Mouse (Mus musculus): ENCODE measurements around the gene Ebf1.

The Ebf1 gene

GRCm38 (mm10) chr11:45026012-45026411, 408.9 kb downstream of the Ebf1 start:
- no peak for DNase-seq (ENCODE audit: low spot score)

- no peak for DNase-seq (ENCODE audit: low spot score)
Observed at GRCm38 (mm10) chr11:45026674-45027073, 409.6 kb downstream of the Ebf1 start.

GRCm38 (mm10) chr11:45027076-45027475, 410.0 kb downstream of the Ebf1 start:
- DNase-seq (ENCODE audit: low spot score), result no peak

GRCm38 (mm10) chr11:45055744-45056610, 438.9 kb downstream of the Ebf1 start:
- no peak for DNase-seq (ENCODE audit: low spot score)
